Mouse (Mus musculus) liver, adult 2 months (tissue): ENCODE measurements at regions not wholly inside any gene's neighbourhood (a gene's known extent, or its start where the extent isn't known, plus 50 kb on each side); places are given as distances from the start of the nearest gene placed in this dataset.

Experiments
- DNase-seq: peaks from one replicate; pipeline ENCODE4 v3.0.0-alpha.2; 2011; ENCODE audit warnings: low read depth, low spot score; ENCODE audit errors: extremely low read depth
- H3K27ac ChIP-seq: fragments of 200-500 bp; replicated peaks from 2 replicates; pipeline ENCODE4 v1.5.1; 2012; ENCODE audit warnings: low read depth, mild to moderate bottlenecking, control low read depth, inconsistent platforms, low read length; ENCODE audit not compliant: insufficient read depth
- H3K27me3 ChIP-seq: fragments of 200-500 bp; 2 replicates; pipeline ENCODE4 v1.6.1; 2012; ENCODE audit warnings: mild to moderate bottlenecking, moderate library complexity, low read length, inconsistent platforms; ENCODE audit not compliant: control insufficient read depth, insufficient read depth
- H3K36me3 ChIP-seq: fragments of 200-500 bp; 2 replicates; pipeline ENCODE4 v1.6.1; 2012; ENCODE audit warnings: low read length, inconsistent platforms; ENCODE audit not compliant: control insufficient read depth, insufficient read depth
- H3K4me1 ChIP-seq: fragments of 200-500 bp; 2 replicates; pipeline ENCODE4 v1.6.1; 2011; ENCODE audit warnings: low read length; ENCODE audit not compliant: control insufficient read depth, insufficient read depth
- H3K4me3 ChIP-seq: fragments of 200-500 bp; 2 replicates; pipeline ENCODE4 v1.5.1; 2011; ENCODE audit warnings: low read depth, mild to moderate bottlenecking, control low read depth, low read length, moderate library complexity; ENCODE audit not compliant: insufficient read depth
- H3K79me2 ChIP-seq: fragments of 200-500 bp; 2 replicates; pipeline ENCODE4 v1.6.1; 2012; ENCODE audit warnings: inconsistent platforms, mild to moderate bottlenecking, low read length, moderate library complexity; ENCODE audit not compliant: control insufficient read depth, insufficient read depth
- H3K9ac ChIP-seq: fragments of 200-500 bp; 2 replicates; pipeline ENCODE4 v1.6.1; 2012; ENCODE audit warnings: low read depth, mild to moderate bottlenecking, control low read depth, inconsistent platforms, low read length
- CTCF ChIP-seq: fragments of 200-500 bp; IDR thresholded peaks from 2 replicates; pipeline ENCODE4 v1.5.1; 2011; ENCODE audit warnings: low read depth, low read length, control low read depth
- POLR2A ChIP-seq: fragments of 200-500 bp; IDR thresholded peaks from 2 replicates; pipeline ENCODE4 v1.6.1; 2011; ENCODE audit warnings: low read length, control low read depth; ENCODE audit not compliant: insufficient read depth; ENCODE audit errors: extremely low read depth
- WGBS: fragments of 180-500 bp; shearing (Covaris S2); methylation state at CpG from one replicate; pipeline ENCODE4 v1.1.7; 2018; 5-methylcytosine and 5-hydroxymethylcytosine counted together

DNA sequence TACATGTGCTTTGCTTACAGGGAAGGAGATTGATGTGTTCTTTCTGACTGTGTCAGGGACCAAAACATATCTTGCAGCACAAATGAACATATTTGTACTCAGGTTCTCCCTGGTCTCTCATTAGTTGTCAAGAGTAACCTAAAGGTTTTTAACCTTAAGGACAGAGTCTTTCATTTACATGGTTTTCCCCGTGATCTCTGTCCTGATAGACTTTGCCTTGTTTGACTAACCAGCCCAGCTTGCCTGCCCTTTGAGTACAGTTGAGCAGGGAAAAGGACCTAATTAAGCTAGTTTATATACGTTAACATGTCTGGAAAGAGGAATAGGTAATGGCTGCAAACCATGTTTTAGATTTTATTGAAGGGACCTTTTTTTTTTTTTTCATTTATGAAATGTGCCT lies 407.9 kb downstream of the Grb14 start:
- H3K4me1 ChIP-seq, result peaks cover 4% of the 10 kb centered on the region; the same call in 1 of the 2 replicates
- no peaks in the 10 kb centered on the region for H3K36me3 ChIP-seq
- no peak overlapping the region for H3K4me3 ChIP-seq
- H3K27me3 ChIP-seq, result no peaks in the 10 kb centered on the region
- WGBS, result 21% methylated on average over 2 of the region's 2 CpGs
- H3K27ac ChIP-seq, result no peak overlapping the region
- peak; percentile 84 for DNase-seq
- H3K79me2 ChIP-seq, result no peaks in the 10 kb centered on the region
- TF ChIP-seq POLR2A (no peak), CTCF (no peak)
- H3K9ac ChIP-seq, result no peak overlapping the region

DNA sequence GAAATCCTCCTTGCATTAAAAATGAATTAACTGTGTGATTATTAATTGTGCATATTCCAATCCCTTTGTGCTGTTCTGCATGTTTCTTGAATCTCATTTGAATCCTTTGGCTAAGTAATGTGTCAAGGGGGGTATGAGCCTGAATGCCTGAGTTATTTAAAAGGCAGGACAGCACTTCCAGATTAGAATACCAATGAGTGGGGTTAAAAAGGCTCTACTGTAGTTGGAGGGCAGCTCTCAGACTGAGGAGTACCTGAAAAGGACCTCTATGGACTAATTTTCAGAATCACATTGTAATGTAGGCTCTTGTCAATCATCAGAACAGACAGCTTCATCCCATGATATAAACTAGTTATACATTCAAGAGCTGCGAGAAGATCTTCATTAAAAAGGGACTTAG lies 417.9 kb downstream of the Grb14 start:
- Histone ChIP-seq H3K4me1 (no peaks in the 10 kb centered on the region), H3K27ac (no peak overlapping the region), H3K27me3 (no peaks in the 10 kb centered on the region), H3K79me2 (no peaks in the 10 kb centered on the region), H3K36me3 (no peaks in the 10 kb centered on the region), H3K4me3 (no peak overlapping the region), H3K9ac (no peak overlapping the region)
- DNase-seq, result no peak
- WGBS, result 82% methylated on average over 1 of the region's 1 CpGs
- TF ChIP-seq CTCF, result no peak
- TF ChIP-seq POLR2A, result no peak

- H3K4me3 ChIP-seq, result no peak overlapping the region
- H3K9ac ChIP-seq, result no peak overlapping the region
- no peaks in the 10 kb centered on the region for H3K4me1 ChIP-seq
- H3K79me2 ChIP-seq, result no peaks in the 10 kb centered on the region
- H3K36me3 ChIP-seq, result no peaks in the 10 kb centered on the region
- TF ChIP-seq CTCF (no peak), POLR2A (no peak)
- 69% methylated on average over 3 of the region's 3 CpGs for WGBS
- no peak for DNase-seq
- H3K27ac ChIP-seq, result no peak overlapping the region
- H3K27me3 ChIP-seq, result no peaks in the 10 kb centered on the region
These were observed 442.5 kb downstream of the Grb14 start for GRCm38 (mm10) chr2:64582258-64582657.

- Histone ChIP-seq H3K27me3 (no peaks in the 10 kb centered on the region), H3K4me3 (no peak overlapping the region), H3K27ac (no peak overlapping the region), H3K36me3 (no peaks in the 10 kb centered on the region), H3K4me1 (no peaks in the 10 kb centered on the region), H3K9ac (no peak overlapping the region), H3K79me2 (no peaks in the 10 kb centered on the region)
- DNase-seq, result no peak
- no peak for TF ChIP-seq CTCF
- TF ChIP-seq POLR2A, result no peak
- 89% methylated on average over 5 of the region's 5 CpGs for WGBS
These were observed 438.2 kb upstream of the Fign start for GRCm38 (mm10) chr2:64536032-64536431.

DNA sequence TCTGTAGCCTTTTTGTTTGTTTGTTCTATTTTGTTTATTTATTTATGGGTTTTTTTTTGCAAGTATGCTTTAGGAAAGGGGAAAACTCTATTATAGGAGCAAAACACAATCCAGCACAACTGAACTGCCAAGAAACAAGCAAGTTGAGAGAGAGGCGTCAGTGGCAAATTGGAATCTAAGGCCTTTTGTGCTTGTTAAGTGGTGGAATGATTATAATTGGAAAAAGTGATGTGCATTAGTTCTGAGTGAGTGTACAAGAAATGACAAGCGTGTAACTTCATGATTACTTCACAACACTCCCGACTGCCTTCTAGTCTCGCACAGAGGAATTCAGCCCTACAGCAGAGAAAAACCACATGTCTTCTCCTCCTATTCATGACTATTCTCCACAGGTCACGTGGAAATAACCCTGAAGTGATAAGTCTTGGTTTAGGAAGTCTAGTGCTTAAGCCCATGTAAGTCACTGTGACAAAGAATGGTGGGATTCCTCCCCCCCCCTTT lies 437.6 kb upstream of the Fign start:
- 90% methylated on average over 5 of the region's 5 CpGs for WGBS
- Histone ChIP-seq H3K36me3 (no peaks in the 10 kb centered on the region), H3K4me3 (no peak overlapping the region), H3K4me1 (no peaks in the 10 kb centered on the region), H3K27ac (no peak overlapping the region), H3K27me3 (no peaks in the 10 kb centered on the region), H3K79me2 (no peaks in the 10 kb centered on the region), H3K9ac (no peak overlapping the region)
- TF ChIP-seq POLR2A (no peak), CTCF (no peak)
- no peak for DNase-seq

- WGBS, result 96% methylated on average over 13 of the region's 13 CpGs
- Histone ChIP-seq H3K27ac (no peak overlapping the region), H3K79me2 (no peaks in the 10 kb centered on the region), H3K9ac (no peak overlapping the region), H3K27me3 (no peaks in the 10 kb centered on the region), H3K36me3 (no peaks in the 10 kb centered on the region), H3K4me3 (no peak overlapping the region), H3K4me1 (no peaks in the 10 kb centered on the region)
- no peak for DNase-seq
- TF ChIP-seq CTCF (no peak), POLR2A (no peak)
These were observed 437.0 kb upstream of the Fign start for GRCm38 (mm10) chr2:64534869-64535268.
